Mouse (Mus musculus): ENCODE measurements at regions not wholly inside any gene's neighbourhood (a gene's known extent, or its start where the extent isn't known, plus 50 kb on each side); places are given as distances from the start of the nearest gene placed in this dataset.

- Histone ChIP-seq H3K4me1 (replicated peaks; ENCODE audit: control insufficient read depth, insufficient read depth, low read length) (no peaks in the 10 kb centered on the region), H3K4me2 (replicated peaks; ENCODE audit: low read depth) (no peak overlapping the region), H3K9ac (ENCODE audit: low read depth, low read length) (no peak overlapping the region), H3K27me3 (replicated peaks; ENCODE audit: control insufficient read depth, insufficient read depth, low read length) (no peaks in the 10 kb centered on the region), H3K9me3 (ENCODE audit: control insufficient read depth) (no peaks in the 10 kb centered on the region), H3K36me3 (ENCODE audit: control insufficient read depth, insufficient read depth) (no peaks in the 10 kb centered on the region), H3K27ac (ENCODE audit: low read depth, low read length) (no peak overlapping the region), H3K4me3 (ENCODE audit: low read depth, low read length) (no peak overlapping the region)
- 83% methylated on average over 3 of the region's 3 CpGs for WGBS
- TF ChIP-seq CTCF (IDR thresholded peaks at IDR 0.05; ENCODE audit: low read depth): no peak
- ATAC-seq: no peak
Measured at GRCm38 (mm10) chr8:24212216-24213200, 513.1 kb downstream of the Adam3 start.

DNA sequence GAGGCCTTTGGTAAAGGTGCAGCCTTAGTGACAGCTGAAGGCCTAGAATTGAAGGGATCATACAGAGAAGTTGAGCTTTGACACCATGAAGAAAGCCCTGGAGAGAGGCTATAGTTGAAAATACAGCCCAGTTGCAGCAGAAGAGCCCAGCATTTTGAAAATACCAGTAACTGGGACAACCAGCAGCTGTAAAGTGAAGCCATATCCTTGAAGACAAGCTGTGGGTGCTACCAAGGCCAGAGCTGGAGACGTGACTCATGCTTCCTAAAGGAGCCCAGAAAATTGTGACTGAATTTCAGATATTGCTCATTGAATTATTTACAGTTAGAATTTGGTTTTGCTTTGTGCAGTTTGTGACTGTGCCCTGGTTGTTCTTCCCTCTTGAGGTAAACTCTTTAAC is 514.6 kb downstream of the Adam3 start:
- Histone ChIP-seq H3K4me3 (ENCODE audit: low read depth, low read length) (no peak overlapping the region), H3K27ac (ENCODE audit: low read depth, low read length) (no peak overlapping the region), H3K36me3 (ENCODE audit: control insufficient read depth, insufficient read depth) (no peaks in the 10 kb centered on the region), H3K9me3 (ENCODE audit: control insufficient read depth) (no peaks in the 10 kb centered on the region), H3K4me2 (replicated peaks; ENCODE audit: low read depth) (no peak overlapping the region), H3K27me3 (replicated peaks; ENCODE audit: control insufficient read depth, insufficient read depth, low read length) (no peaks in the 10 kb centered on the region), H3K4me1 (replicated peaks; ENCODE audit: control insufficient read depth, insufficient read depth, low read length) (no peaks in the 10 kb centered on the region), H3K9ac (ENCODE audit: low read depth, low read length) (no peak overlapping the region)
- no peak for TF ChIP-seq CTCF (IDR thresholded peaks at IDR 0.05; ENCODE audit: low read depth)
- no peak for ATAC-seq
- WGBS: 63% methylated on average over 1 of the region's 1 CpGs
